Mouse (Mus musculus): Measurements from ENCODE around the gene Taf10. TPM values are rescaled to one million over a fixed set of nuclear protein-coding genes. Genes with fewer than 3 reads are reported as not detected.
A peak's percentile ranks its signal among the peaks of the same experiment; 100 is the strongest.

The Taf10 gene
- total RNA-seq, 2 experiments from 2014 or later: 110 to 111 TPM

- Histone ChIP-seq H3K4me3 (no peak overlapping the region), H3K27ac (no peak overlapping the region)
- no peak for TF ChIP-seq CTCF (IDR thresholded peaks at IDR 0.05)
- no peak for DNase-seq (ENCODE audit: extremely low spot score in 1 of 2, low spot score in 2 of 2)
- intact Hi-C loops (cut with DNase I): no loop called here
Observed at GRCm38 (mm10) chr7:105703816-105704215, 40.3 kb downstream of the Taf10 start.

GRCm38 (mm10) chr7:105703184-105703583, 41.0 kb downstream of the Taf10 start:
- TF ChIP-seq CTCF (IDR thresholded peaks at IDR 0.05): no peak
- peak; percentile 16 to 29 for DNase-seq (ENCODE audit: extremely low spot score in 1 of 2, low spot score in 2 of 2)
- H3K27ac ChIP-seq: no peak overlapping the region
- no peak overlapping the region for H3K4me3 ChIP-seq
- intact Hi-C loops (cut with DNase I): no loop called here

- TF ChIP-seq CTCF (IDR thresholded peaks at IDR 0.05): no peak
- DNase-seq (ENCODE audit: extremely low spot score in 1 of 2, low spot score in 2 of 2): no peak
- no peak overlapping the region for H3K27ac ChIP-seq
- no peak overlapping the region for H3K4me3 ChIP-seq
- intact Hi-C loops (cut with DNase I): no loop called here
Observed at GRCm38 (mm10) chr7:105690875-105691274, 53.3 kb downstream of the Taf10 start.

Other genes starting within 250 kb of the Taf10 start
- 100 to 1,000 TPM in 1 of 2 experiments, 10 to 100 TPM in 1; 96.9 to 107 TPM for gene Smpd1, start 190.0 kb downstream of the Taf10 start, total RNA-seq (2021)
- gene Apbb1, start 162.7 kb downstream of the Taf10 start, total RNA-seq (2021): 100 to 1,000 TPM; 440 to 458 TPM
- under 1 TPM; 0.30 to 0.68 TPM for gene Hpx, start 144.2 kb downstream of the Taf10 start, total RNA-seq (2021)
- gene Trim3, start 110.8 kb downstream of the Taf10 start, total RNA-seq (2021): 100 to 1,000 TPM; 151 to 165 TPM
- 10 to 100 TPM; 67.8 to 76.8 TPM for gene Timm10b, start 104.3 kb downstream of the Taf10 start, total RNA-seq (2021)
- 100 to 1,000 TPM in 1 of 2 experiments, 10 to 100 TPM in 1; 93.3 to 109 TPM for gene Arfip2, start 103.9 kb downstream of the Taf10 start, total RNA-seq (2021)
- gene Gm45799, start 103.8 kb downstream of the Taf10 start, total RNA-seq (2021): 10 to 100 TPM; 11.4 to 18.8 TPM
- 1 to 10 TPM; 7.1 to 7.6 TPM for gene Dnhd1, start 93.5 kb downstream of the Taf10 start, total RNA-seq (2021)
- gene Ilk, start 7.8 kb downstream of the Taf10 start, total RNA-seq (2021): 10 to 100 TPM; 67.4 to 73.5 TPM
- gene Rrp8, start 7.0 kb downstream of the Taf10 start, total RNA-seq (2021): 10 to 100 TPM; 12.3 to 13.5 TPM
- 10 to 100 TPM; 68.2 to 68.4 TPM for gene Tpp1, start 7.9 kb upstream of the Taf10 start, total RNA-seq (2021)
- gene Dchs1, start 43.3 kb upstream of the Taf10 start, total RNA-seq (2021): 10 to 100 TPM; 10.1 to 10.9 TPM
- 100 to 1,000 TPM in 1 of 2 experiments, 10 to 100 TPM in 1; 97.3 to 101 TPM for gene Mrpl17, start 66.7 kb upstream of the Taf10 start, total RNA-seq (2021)
- gene Gm4070, start 209.6 kb upstream of the Taf10 start, total RNA-seq (2021): 1 to 10 TPM; 1.1 to 1.3 TPM

Measured in left cerebral cortex, adult 2 months (tissue).